Mouse (Mus musculus) bone marrow macrophage, adult 2 months (primary cell): ENCODE measurements at regions not wholly inside any gene's neighbourhood (a gene's known extent, or its start where the extent isn't known, plus 50 kb on each side); places are given as distances from the start of the nearest gene placed in this dataset.

Experiments used
- CTCF ChIP-seq: IDR thresholded peaks from 2 replicates; pipeline ENCODE4 v1.5.1; 2012; ENCODE audit warnings: low read depth, mild to moderate bottlenecking, low read length, moderate library complexity
- POLR2A ChIP-seq: IDR thresholded peaks from 2 replicates; pipeline ENCODE4 v1.6.1; 2012; ENCODE audit warnings: mild to moderate bottlenecking, low read depth, low read length, borderline replicate concordance

GRCm38 (mm10) chr2:146753988-146754387 lies 101.7 kb upstream of the Kiz start:
- TF ChIP-seq CTCF (no peak), POLR2A (no peak)
